Mouse (Mus musculus) splenic B cell, adult 2 months (primary cell): ENCODE measurements around the gene Efcab14.
A peak's percentile ranks its signal among the peaks of the same experiment; 100 is the strongest.

ENCODE experiments used
- DNase-seq: peaks from one replicate; pipeline ENCODE4 v3.0.0-alpha.2; 2011; ENCODE audit warnings: low read depth, low spot score
- H3K27me3 ChIP-seq: 2 replicates; pipeline ENCODE4 v1.6.1; 2012; ENCODE audit warnings: mild to moderate bottlenecking, low read length, moderate library complexity, mixed read lengths; ENCODE audit not compliant: control insufficient read depth, poor library complexity, insufficient read depth, severe bottlenecking
- H3K36me3 ChIP-seq: 2 replicates; pipeline ENCODE4 v1.6.1; 2012; ENCODE audit warnings: mild to moderate bottlenecking, low read length, moderate library complexity, mixed read lengths; ENCODE audit not compliant: control insufficient read depth, poor library complexity, insufficient read depth, severe bottlenecking

Gene Efcab14

DNA sequence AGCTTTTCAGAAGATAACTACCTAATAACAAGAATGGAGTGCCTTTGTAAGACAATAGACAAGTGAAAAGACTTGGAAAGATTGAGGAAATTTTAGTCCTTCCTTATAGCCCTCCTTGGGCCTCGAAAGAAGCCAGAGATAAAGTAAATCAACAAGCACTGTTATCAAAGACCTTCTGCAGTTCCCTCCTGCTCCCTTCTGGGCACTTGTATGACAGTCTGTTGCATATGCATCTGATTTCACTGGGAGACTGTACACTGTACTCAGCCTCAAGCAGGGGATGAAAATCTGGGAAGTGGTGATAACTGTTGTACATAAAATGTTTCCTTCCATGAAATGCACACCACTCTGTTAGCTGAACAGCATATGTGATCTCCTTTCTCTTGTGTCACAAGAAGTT, 11.8 kb downstream of the Efcab14 start:
- no peaks in the 10 kb centered on the region for H3K27me3 ChIP-seq
- H3K36me3 ChIP-seq, result peaks cover 17% of the 10 kb centered on the region
- no peak for DNase-seq

DNA sequence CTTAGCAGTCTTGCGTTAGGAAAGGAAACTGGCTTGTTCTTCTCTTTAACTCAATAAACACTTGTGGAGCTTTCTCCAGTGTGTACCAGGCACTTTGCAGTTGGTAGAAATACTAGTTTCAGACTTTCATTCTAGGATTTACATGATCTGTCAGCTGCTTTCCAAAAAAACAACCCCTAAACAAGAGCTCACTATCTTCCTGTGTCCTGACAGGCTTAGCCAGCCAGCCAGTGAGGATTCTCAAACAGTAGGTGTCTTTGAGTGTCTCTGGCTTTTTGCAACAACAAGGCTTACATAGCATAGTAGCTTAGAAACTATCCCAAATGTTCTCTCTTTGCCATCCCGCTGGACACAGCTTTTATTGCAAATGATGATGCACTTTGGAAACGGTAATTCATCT, 16.6 kb downstream of the Efcab14 start:
- DNase-seq, result no peak
- peaks cover 7% of the 10 kb centered on the region for H3K36me3 ChIP-seq
- H3K27me3 ChIP-seq, result no peaks in the 10 kb centered on the region

DNA sequence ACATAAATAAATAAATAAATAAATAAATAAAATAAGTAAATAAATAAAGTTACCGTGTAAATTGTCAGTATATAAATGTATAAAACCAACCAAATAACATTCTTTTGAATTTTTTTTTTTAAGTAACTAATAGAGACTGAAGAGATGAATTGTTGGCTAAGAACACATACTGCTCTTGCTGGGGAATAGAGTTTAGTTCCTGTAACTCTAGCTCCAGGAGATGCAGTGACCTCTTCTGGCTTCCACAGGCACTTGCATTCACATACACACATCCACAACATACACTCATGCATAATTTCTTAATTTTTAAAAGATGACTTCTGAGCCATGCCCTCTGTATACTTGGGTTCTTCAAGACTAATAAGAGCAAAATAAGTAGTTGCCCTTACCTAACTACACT, 17.3 kb downstream of the Efcab14 start:
- no peaks in the 10 kb centered on the region for H3K27me3 ChIP-seq
- no peak for DNase-seq
- H3K36me3 ChIP-seq, result peaks cover 4% of the 10 kb centered on the region

DNA sequence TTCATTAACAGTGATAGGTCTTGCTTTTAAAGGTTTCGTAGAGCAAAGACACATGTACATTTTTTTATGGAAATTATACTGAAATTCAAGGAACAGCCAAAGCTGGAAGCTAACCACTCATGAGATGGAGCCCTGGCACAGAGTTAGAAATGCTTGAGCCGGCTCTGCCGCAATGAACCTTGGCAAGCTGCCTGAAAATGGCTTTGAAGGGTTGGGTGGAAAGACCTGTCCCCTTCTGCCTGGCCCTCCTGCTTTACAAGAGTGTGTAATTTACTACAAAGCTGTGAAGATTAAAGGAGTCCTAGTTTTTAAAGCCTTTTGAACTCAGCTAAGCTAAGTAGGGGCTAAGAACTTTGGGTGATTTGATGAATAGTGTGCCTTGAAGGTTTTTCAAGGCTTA, 23.7 kb downstream of the Efcab14 start:
- H3K36me3 ChIP-seq, result peaks cover 4% of the 10 kb centered on the region; the same call in 1 of the 2 replicates
- no peaks in the 10 kb centered on the region for H3K27me3 ChIP-seq

DNA sequence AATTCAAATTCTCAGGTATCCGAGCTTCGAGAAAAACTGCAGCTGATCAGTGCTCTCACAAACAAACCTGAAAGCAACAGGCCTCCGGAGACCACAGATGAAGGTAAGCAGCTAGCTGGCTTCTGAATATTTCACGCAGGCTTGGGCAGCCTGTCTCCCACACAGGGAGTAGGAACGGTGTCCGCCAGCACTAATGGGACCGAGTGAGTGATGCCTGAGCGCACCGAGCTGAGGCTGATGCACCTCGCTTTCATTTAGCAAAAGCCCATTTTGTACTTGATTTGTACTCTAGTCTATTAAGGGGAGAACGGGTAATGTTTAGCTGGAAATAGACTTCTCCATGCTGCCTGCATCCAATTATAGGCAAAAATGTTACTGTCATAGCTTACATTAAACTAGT, 27.0 kb downstream of the Efcab14 start:
- no peak for DNase-seq
- Histone ChIP-seq H3K27me3 (no peaks in the 10 kb centered on the region), H3K36me3 (peaks cover 6% of the 10 kb centered on the region; the same call in 1 of the 2 replicates)

More for the DNA sequence above, 23.7 kb downstream of the Efcab14 start:
- DNase-seq, result no peak

DNA sequence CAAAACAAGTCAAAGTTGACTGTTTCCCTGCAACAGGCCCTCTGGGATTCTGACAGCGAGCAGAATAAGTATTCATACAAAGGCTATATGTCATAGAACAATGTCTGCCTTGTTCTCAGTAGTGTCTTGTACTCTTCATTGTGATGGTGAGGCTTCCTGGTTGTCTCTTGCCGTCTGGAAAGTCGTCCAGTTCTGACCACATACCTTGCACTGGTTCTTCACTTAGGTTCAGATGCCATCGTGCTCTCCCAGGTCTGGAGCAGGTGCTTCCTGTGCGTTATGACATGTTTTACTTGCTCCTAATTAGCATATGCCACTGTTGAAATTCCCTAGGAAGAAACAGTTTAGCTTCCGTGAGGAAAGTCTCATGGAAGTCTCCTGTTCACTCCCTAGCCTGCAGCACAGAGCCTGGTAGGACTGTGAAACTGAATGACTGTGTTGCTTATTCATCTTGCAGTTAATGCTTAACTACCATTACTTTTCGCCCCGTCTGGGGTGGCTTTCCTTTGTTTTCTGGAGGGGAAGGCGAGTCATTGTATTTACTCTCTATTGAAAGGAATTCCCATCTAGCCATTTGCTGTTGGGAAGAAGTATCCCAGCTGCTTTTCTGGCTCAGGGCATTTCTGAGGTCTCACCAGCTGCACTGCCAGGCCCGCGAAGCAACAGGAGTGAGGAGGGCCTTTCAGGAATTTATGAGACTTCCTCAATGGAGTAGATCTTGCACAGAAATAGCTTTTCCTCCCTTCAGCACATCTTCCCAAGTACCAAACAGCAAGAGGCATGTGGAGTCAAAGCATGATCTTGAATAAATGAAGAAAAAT, 30.3 kb downstream of the Efcab14 start:
- DNase-seq, result no peak
- H3K36me3 ChIP-seq, result peaks cover 7% of the 10 kb centered on the region; the same call in 1 of the 2 replicates
- no peaks in the 10 kb centered on the region for H3K27me3 ChIP-seq

DNA sequence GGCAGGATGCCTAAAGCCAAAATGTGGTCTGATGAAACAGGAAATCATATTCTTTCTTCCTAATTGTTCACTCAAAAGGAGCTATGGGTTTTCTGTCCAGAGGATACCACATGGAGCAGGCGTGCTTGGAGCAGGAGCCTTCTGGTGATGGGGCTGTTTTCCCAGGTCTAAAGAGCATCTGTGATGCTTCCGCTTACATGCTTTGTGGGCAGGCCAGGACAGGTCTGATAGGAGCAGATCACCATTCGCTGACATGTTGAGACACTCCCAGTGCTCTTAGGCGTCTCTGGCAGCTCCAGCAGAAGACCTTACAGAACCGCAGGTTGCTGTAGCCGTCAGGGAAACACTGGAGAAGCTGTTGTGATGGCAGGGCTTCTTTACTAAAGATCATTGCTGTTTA, 37.5 kb downstream of the Efcab14 start:
- peaks cover 7% of the 10 kb centered on the region for H3K36me3 ChIP-seq
- no peaks in the 10 kb centered on the region for H3K27me3 ChIP-seq
- no peak for DNase-seq

DNA sequence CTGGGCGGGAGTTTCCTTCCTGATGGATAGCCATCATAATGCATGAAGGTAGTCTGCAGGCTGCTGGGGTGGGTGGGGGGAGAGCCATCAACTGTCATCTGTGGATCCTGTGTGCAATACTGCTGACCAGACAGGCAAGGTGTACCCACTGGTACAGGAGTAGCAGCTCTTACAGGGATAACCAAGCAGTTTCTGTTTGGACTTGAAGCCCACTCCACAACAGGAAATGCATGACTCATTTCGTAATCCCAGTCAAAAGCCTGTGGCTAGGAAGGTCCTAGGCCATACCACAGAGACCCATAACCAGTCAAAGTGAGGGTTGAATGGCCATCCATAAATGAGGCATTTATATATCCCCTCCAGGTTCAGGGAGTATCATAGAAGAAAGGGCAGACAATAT, 40.1 kb downstream of the Efcab14 start:
- peaks cover 6% of the 10 kb centered on the region for H3K36me3 ChIP-seq
- DNase-seq, result no peak
- H3K27me3 ChIP-seq, result no peaks in the 10 kb centered on the region

- Histone ChIP-seq H3K36me3 (peaks cover 2% of the 10 kb centered on the region), H3K27me3 (no peaks in the 10 kb centered on the region)
- no peak for DNase-seq
Observed at GRCm38 (mm10) chr4:115780269-115780668, 42.7 kb downstream of the Efcab14 start.

DNA sequence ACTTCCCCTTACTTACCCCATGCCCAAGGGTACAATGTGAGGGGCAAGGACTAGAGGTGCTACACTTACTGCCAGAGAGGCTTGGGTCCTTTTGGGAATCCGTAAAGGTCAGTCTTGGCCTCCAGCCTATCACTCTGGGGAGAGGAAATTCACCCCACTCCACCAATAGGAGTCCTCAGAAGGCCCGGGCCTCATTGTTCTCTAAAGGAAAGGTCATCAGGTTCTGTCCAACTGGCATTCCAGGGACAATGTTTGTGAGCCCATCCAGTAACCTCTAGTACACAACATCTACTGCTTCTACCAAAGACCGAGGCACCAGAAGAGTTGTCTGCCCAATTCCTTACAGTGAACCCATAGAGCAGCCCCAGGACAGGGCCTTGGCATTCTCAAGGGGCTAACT, 43.4 kb downstream of the Efcab14 start, which contains the start of gene Tex38:
Gene Tex38 (minus strand): TSS at position 101 of the 400 bp plus-strand sequence.
- Histone ChIP-seq H3K36me3 (peaks cover 2% of the 10 kb centered on the region), H3K27me3 (no peaks in the 10 kb centered on the region)
- no peak for DNase-seq

GRCm38 (mm10) chr4:115782026-115782805, 44.7 kb downstream of the Efcab14 start:
- H3K36me3 ChIP-seq, result no peaks in the 10 kb centered on the region
- H3K27me3 ChIP-seq, result no peaks in the 10 kb centered on the region
- no peak for DNase-seq

GRCm38 (mm10) chr4:115784769-115785510, 47.4 kb downstream of the Efcab14 start, which contains the start of gene Atpaf1:
TSS of gene Atpaf1 (plus strand) at chr4:115784812.
- H3K27me3 ChIP-seq, result no peaks in the 10 kb centered on the region
- DNase-seq, result peak; percentile 70
- no peaks in the 10 kb centered on the region; the same call in 1 of the 2 replicates for H3K36me3 ChIP-seq

- Histone ChIP-seq H3K36me3 (no peaks in the 10 kb centered on the region; the same call in 1 of the 2 replicates), H3K27me3 (no peaks in the 10 kb centered on the region)
- no peak for DNase-seq
Observed at GRCm38 (mm10) chr4:115785511-115786034, 48.0 kb downstream of the Efcab14 start.

DNA sequence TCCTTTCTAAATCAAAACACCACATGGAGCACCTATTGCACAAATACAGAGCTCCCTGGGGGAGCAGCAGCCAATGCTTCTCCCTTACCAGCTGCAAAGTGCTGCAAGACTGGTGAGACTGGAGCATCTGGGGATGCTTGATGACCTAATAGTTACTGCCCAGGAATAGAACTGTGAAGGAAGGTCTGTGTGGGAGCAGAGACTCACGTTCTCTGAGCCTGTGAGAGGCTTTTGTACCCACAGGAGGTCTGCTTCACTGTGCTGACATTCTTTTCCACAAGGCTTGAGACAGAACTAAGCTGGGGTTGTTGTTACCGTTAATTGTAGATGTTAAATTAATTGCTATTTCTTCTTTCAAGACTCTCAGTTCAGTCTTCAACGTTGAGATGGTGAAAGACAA, 53.3 kb downstream of the Efcab14 start:
- Histone ChIP-seq H3K36me3 (peaks cover 2% of the 10 kb centered on the region), H3K27me3 (no peaks in the 10 kb centered on the region)
- no peak for DNase-seq
